Mouse (Mus musculus): ENCODE data around the gene Ifna9. TPM values are rescaled to one million over a fixed set of nuclear protein-coding genes. Genes with fewer than 3 reads are reported as not detected.
"Not testable (repeated sequence)": the region's sequence is repeated elsewhere in the genome, so short reads cannot be mapped to it uniquely, and the experiment has no call there.

Ifna9 gene
- not detected in 2 replicates for polyA plus RNA-seq (2012)

DNA sequence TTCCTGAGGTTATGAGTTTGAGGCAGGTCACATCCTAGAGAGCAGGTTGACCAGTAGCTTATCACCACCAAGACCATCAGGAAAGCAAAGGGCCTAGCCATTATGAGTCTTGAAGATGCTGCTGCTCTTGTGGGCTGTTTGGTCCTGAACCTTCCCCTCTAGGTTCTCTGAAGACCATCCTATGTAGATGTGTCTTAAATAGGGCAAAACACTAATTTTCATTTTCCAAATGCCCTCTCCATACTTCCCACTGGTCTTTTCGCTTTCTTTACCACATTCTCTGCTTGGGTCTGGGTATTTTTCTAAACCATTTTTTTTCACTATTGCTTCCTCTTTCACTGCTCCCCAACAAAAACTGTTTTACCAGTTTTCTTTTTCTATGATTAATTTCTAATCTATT lies at the start of gene Ifna9:
Gene Ifna9 (minus strand): TSS at position 101 of the 400 bp plus-strand sequence.
- Histone ChIP-seq H3K4me3 (replicated peaks) (no peak within 1 kb of the TSS), H3K36me3 (ENCODE audit: control insufficient read depth) (no peaks in the 10 kb centered on the region), H3K9me3 (ENCODE audit: control insufficient read depth, low read length) (no peaks in the 10 kb centered on the region), H3K27me3 (ENCODE audit: control insufficient read depth) (no peaks in the 10 kb centered on the region), H3K4me1 (ENCODE audit: control insufficient read depth) (no peaks in the 10 kb centered on the region)
- TF ChIP-seq GATA1 (IDR thresholded peaks at IDR 0.05; ENCODE audit: low read length) (no peak), TAL1 (IDR thresholded peaks at IDR 0.05; ENCODE audit: low read length) (no peak)

DNA sequence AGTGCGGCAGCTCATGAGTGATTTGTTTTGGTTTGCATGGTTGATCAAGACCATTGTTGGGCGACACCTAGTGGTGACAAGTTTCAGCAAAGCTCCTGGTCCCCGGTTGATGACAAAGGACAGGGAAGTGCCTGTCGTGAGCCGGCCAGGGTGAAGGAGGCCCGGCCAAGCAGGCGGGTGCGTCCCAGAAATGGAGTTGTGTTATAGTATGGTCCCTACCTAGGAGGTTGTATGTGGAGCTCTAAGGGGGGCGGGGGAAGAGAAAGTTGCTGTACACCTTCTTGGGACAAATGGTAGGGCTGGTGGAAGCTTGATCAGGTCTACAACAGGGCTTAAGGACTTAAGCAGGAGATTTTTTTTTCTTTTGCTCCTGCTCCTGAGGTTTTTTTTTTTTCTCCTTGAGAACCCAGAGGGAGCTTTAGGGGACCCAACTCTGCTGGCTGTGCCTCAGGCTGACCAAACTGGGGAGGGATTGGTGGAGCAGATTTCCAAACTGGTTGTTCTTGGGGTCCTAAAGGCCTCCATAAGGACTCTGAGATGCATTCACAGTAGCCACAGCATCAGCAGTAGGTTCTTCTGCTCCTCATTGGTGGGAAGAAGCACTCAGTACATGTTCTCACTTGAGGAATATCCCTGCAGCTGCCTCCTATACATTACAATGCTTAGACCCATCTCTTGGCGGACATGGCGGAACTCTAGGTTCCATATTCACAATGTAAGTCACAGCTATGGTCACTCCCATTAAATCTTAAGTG lies 49.1 kb upstream of the Ifna9 start:
- Histone ChIP-seq H3K36me3 (ENCODE audit: control insufficient read depth) (no peaks in the 10 kb centered on the region), H3K27me3 (ENCODE audit: control insufficient read depth) (no peaks in the 10 kb centered on the region), H3K4me3 (replicated peaks) (peak overlapping the region; percentile 42), H3K4me1 (ENCODE audit: control insufficient read depth) (no peaks in the 10 kb centered on the region), H3K9me3 (ENCODE audit: control insufficient read depth, low read length) (peaks cover 8% of the 10 kb centered on the region; the same call in 1 of the 2 replicates)
- no peak for TF ChIP-seq GATA1 (IDR thresholded peaks at IDR 0.05; ENCODE audit: low read length)

DNA sequence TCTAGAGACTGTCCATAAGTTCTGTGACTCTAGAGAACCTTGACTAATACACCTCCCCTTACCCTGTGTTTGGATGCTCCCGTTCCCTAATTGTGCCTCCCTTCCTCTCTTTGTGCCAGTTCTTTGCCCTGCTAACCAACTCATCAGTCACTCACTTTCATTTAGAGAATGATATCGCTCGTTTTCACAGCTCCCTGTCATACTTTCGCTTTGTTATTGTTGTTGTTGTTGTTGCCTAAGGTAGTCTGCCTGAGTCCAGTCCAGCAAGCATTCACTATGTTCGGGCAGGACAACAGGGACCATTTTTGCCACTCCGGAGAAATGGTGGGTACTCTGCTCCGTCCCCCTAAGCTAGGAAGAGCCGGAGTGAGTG lies 48.5 kb upstream of the Ifna9 start:
- H3K4me3 ChIP-seq (replicated peaks): peak overlapping the region; percentile 42
- no peaks in the 10 kb centered on the region for H3K4me1 ChIP-seq (ENCODE audit: control insufficient read depth)
- H3K27me3 ChIP-seq (ENCODE audit: control insufficient read depth): no peaks in the 10 kb centered on the region
- peaks cover 8% of the 10 kb centered on the region; the same call in 1 of the 2 replicates for H3K9me3 ChIP-seq (ENCODE audit: control insufficient read depth, low read length)
- no peak for TF ChIP-seq GATA1 (IDR thresholded peaks at IDR 0.05; ENCODE audit: low read length)
- TF ChIP-seq TAL1 (IDR thresholded peaks at IDR 0.05; ENCODE audit: low read length): no peak
- no peaks in the 10 kb centered on the region for H3K36me3 ChIP-seq (ENCODE audit: control insufficient read depth)

DNA sequence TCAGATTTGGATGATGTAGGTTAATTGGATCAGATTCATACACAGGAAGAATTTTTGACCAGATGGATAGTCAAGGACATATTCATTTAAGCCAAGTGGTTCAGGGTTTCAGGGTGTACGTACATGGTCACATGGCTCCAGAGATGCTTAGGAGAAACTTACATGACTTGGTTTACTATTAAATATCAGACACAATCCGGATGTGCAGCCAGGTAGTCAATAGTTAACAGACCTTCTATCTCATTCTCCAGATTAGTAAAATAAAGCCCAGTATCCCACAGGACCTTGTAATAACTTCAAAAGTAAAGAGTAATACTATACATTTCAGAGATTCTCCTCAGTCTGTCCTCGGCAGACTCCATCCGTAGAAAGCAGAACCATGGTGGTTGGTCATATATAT lies 42.1 kb upstream of the Ifna9 start, which contains the start of gene C87499:
Gene C87499 (minus strand): TSS at position 101 of the 400 bp plus-strand sequence.
- TF ChIP-seq GATA1 (IDR thresholded peaks at IDR 0.05; ENCODE audit: low read length) (no peak), TAL1 (IDR thresholded peaks at IDR 0.05; ENCODE audit: low read length) (no peak)
- Histone ChIP-seq H3K9me3 (ENCODE audit: control insufficient read depth, low read length) (no peaks in the 10 kb centered on the region), H3K4me1 (ENCODE audit: control insufficient read depth) (no peaks in the 10 kb centered on the region), H3K4me3 (replicated peaks) (no peak within 1 kb of the TSS), H3K36me3 (ENCODE audit: control insufficient read depth) (no peaks in the 10 kb centered on the region), H3K27me3 (ENCODE audit: control insufficient read depth) (no peaks in the 10 kb centered on the region)

DNA sequence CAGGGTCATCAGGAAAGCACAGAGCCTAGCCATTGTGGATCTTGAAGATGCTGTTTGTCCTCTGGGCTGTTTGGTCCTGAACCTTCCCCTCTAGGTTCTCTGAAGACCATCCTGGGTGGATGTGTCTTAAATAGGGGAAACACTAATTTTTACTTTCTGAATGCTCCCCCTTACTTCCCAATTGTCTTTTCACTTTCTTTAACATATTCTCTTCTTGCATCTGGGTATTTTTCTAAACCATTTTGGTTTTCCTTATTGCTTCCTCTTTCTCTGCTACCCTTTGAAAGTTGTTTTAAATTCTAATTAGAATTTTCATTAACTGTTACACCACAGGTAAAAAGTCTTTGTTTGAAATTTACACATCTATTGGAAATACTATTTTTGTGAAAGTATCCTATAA lies 11.1 kb upstream of the Ifna9 start, which contains the start of gene Ifna12:
Gene Ifna12 (minus strand): TSS at position 101 of the 400 bp plus-strand sequence.
- no peaks in the 10 kb centered on the region for H3K4me1 ChIP-seq (ENCODE audit: control insufficient read depth)
- no peaks in the 10 kb centered on the region for H3K9me3 ChIP-seq (ENCODE audit: control insufficient read depth, low read length)
- H3K4me3 ChIP-seq (replicated peaks): no peak within 1 kb of the TSS
- TF ChIP-seq GATA1 (IDR thresholded peaks at IDR 0.05; ENCODE audit: low read length) (no peak), TAL1 (IDR thresholded peaks at IDR 0.05; ENCODE audit: low read length) (no peak)
- no peaks in the 10 kb centered on the region for H3K27me3 ChIP-seq (ENCODE audit: control insufficient read depth)
- no peaks in the 10 kb centered on the region for H3K36me3 ChIP-seq (ENCODE audit: control insufficient read depth)

DNA sequence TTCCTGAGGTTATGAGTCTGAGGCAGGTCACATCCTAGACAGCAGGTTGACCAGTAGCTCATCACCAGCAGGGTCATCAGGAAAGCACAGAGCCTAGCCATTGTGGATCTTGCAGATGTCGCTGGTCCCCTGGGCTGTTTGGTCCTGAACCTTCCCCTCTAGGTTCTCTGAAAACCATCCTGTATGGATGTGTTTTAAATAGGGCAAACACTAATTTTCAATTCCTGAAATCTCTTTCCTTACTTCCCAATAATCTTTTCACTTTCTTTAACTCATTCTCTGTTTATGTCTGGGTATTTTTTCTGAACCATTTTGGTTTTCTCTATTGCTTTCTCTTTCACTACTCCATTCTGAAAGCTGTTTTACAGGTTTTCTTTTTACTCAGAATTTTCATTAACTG lies 20.5 kb downstream of the Ifna9 start, which contains the start of gene Ifna14:
Gene Ifna14 (minus strand): TSS at position 101 of the 400 bp plus-strand sequence.
- no peaks in the 10 kb centered on the region for H3K27me3 ChIP-seq (ENCODE audit: control insufficient read depth)

DNA sequence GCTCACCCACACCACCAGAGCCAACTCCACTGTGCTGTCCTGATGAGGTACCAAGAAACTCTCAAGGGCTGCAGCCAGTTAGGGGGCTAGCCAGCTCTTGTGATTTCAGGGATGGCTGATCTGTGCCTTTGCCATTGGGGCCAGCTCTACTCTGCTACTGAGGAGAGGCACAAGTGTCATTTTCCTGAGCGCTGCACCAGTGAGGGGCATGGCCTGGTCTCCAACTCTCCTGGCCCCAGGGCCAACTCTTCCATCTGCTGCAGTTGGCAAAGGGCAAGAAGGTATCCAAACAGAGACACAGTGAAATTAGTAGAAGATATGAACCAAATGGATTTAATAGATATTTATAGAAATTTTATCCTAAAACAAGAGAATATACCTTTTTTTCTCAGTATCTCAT lies 30.4 kb downstream of the Ifna9 start:
- H3K4me3 ChIP-seq (replicated peaks): no peak overlapping the region
- H3K27me3 ChIP-seq (ENCODE audit: control insufficient read depth): no peaks in the 10 kb centered on the region
- H3K4me1 ChIP-seq (ENCODE audit: control insufficient read depth): no peaks in the 10 kb centered on the region
- no peaks in the 10 kb centered on the region for H3K36me3 ChIP-seq (ENCODE audit: control insufficient read depth)
- no peaks in the 10 kb centered on the region for H3K9me3 ChIP-seq (ENCODE audit: control insufficient read depth, low read length)
- TF ChIP-seq GATA1 (IDR thresholded peaks at IDR 0.05; ENCODE audit: low read length) (no peak), TAL1 (IDR thresholded peaks at IDR 0.05; ENCODE audit: low read length) (no peak)

More for the DNA sequence above, 20.5 kb downstream of the Ifna9 start, which contains the start of gene Ifna14:
- H3K36me3 ChIP-seq (ENCODE audit: control insufficient read depth): no peaks in the 10 kb centered on the region
- H3K4me1 ChIP-seq (ENCODE audit: control insufficient read depth): no peaks in the 10 kb centered on the region
- no peaks in the 10 kb centered on the region for H3K9me3 ChIP-seq (ENCODE audit: control insufficient read depth, low read length)
- TF ChIP-seq GATA1 (IDR thresholded peaks at IDR 0.05; ENCODE audit: low read length): no peak
- TF ChIP-seq TAL1 (IDR thresholded peaks at IDR 0.05; ENCODE audit: low read length): no peak
- no peak within 1 kb of the TSS for H3K4me3 ChIP-seq (replicated peaks)

DNA sequence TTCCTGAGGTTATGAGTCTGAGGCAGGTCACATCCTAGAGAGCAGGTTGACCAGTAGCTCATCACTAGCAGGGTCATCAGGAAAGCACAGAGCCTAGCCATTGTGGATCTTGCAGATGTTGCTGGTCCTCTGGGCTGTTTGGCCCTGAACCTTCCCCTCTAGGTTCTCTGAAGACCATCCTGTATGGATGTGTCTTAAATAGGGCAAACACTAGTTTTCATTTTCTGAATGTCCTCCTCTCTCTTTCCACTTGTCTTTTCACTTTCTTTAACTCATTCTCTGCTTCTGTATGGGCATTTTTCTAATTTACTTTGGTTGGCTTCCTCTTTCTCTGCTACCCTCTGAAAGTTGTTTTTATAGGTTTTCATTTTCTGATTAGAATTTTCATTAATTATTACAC lies 34.0 kb downstream of the Ifna9 start, which contains the start of gene Ifna15:
Gene Ifna15 (minus strand): TSS at position 101 of the 400 bp plus-strand sequence.
- H3K4me3 ChIP-seq (replicated peaks); H3K36me3 ChIP-seq (ENCODE audit: control insufficient read depth); H3K27me3 ChIP-seq (ENCODE audit: control insufficient read depth); H3K9me3 ChIP-seq (ENCODE audit: control insufficient read depth, low read length); H3K4me1 ChIP-seq (ENCODE audit: control insufficient read depth): not testable (repeated sequence)

DNA sequence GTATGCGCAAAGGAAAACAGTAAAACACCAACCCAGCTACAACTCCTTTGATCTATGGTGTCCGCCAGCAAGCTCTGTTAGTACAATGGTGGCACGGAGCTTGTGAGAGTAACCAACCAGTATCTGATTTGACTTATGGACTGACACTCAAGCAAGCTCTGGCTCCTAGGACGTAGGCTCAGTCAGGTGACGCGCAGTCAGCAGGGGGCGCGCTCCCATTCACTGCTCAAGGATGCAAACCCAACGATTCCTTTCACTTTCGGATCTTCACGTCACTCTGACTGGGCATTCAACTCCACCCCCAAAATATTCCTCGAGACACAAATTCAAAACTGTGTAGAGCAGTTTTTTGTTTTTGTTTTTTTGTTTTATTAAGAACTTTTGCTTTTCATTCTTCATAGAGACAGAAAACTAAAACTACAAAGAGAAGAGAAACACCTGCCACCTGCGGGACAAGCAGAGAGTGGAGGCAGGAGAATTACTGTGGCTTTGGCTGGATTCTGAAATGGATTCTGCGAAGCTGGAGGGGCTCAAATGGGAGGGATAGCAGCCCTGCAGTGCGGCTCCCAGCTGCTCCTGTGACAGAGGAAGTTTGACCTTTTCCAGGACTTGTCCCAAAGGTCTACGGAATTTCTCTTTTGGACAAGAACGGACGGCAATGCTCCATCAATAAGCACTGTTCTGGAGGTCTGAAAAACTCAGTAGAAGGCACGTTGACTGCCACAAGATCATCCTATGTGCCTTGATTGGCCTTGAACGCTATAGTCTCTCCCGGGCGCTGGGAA lies 41.8 kb downstream of the Ifna9 start:
- Histone ChIP-seq H3K9me3 (ENCODE audit: control insufficient read depth, low read length) (no peaks in the 10 kb centered on the region), H3K4me1 (ENCODE audit: control insufficient read depth) (peaks cover 12% of the 10 kb centered on the region), H3K27me3 (ENCODE audit: control insufficient read depth) (no peaks in the 10 kb centered on the region), H3K4me3 (replicated peaks) (peak overlapping the region; percentile 63), H3K36me3 (ENCODE audit: control insufficient read depth) (no peaks in the 10 kb centered on the region)
- TF ChIP-seq GATA1 (IDR thresholded peaks at IDR 0.05; ENCODE audit: low read length): no peak
- TF ChIP-seq TAL1 (IDR thresholded peaks at IDR 0.05; ENCODE audit: low read length): no peak

Data from erythroblast, embryonic 14.5 days (primary cell).